Comparison of ENCODE assay signal across 13 mouse cellular contexts in the genomic region with DNA sequence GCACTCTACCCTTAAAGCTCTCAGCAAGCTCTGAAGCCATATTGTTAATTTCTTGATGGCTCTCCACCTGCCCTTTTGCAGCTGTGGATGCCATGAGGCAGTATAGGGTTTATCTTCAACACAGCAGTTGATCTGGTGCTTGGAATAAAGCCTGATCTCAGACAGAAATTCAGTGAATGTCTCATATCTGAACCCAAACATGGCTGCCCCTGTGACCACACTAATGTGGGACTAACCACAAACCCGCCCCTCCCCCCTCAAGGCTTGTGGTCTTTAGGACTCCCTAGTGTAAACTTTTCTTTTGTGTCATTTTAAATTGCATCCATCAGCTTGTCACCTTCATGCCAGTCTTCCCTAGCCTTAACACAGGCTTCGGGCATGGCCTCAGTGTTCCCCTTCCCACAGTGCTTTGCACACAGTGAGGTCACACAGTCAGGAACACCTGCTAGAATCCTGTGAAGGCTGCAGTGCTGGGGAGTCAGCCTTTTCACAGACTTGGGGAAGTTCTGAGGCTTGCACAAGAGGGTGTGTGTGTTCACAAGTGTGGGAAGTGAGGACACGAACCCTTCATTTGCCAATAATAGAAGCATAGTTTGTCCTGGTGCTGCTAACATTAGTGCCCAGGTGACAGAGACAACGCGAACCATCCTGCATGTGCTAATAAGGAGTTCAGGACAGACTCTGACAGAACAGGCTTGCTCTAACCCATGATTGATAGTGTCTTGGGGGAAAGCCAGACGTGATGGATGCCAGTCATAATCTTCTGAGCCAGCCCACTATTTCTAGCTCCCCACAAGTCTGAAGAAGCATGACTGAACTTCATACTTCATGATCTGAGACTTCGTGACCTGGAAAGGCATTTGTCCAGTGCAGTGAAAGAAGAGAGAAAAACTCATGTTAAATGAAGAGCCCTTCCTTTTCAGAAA.
DNase-seq lines count a peak whose midpoint lies in the region; ATAC-seq and TF ChIP-seq lines count a peak whose summit lies in the region.
"Had no signal": no experiment of that assay in that cellular context is flagged by ENCODE, and none has a peak within 500 bp of the region (broad histone marks: within the 10 kb centered on the region; RNA-seq: fewer than 3 reads in every experiment).

No protein-coding gene starts in this region.

- H3K27me3 ChIP-seq in heart, embryonic 11.5 days (ENCODE audit: control insufficient read depth, insufficient read depth, low read length): no peaks in the 10 kb centered on the region
- no peaks in the 10 kb centered on the region for H3K27me3 ChIP-seq in liver, postnatal 0 days (ENCODE audit: insufficient read depth, low read length)
- H3K27me3 ChIP-seq in cerebellum, adult 2 months (ENCODE audit: control insufficient read depth, insufficient read depth, low read length): no peaks in the 10 kb centered on the region
- H3K27me3 ChIP-seq: midbrain, embryonic 12.5 days had no signal

- DNase-seq in heart, adult 11 months: no peak
- DNase-seq in 416B (ENCODE audit: low read depth): peak; percentile 73
- peak; percentile 37 for DNase-seq in NIH3T3 (ENCODE audit: low read depth)
- DNase-seq in liver, postnatal 0 days: peak; percentile 30
- no peak for DNase-seq in layer of hippocampus, postnatal 36 days
- no peak for DNase-seq in right cerebral cortex, postnatal 14 days
- DNase-seq in cerebellum, adult 2 months: no peak
- DNase-seq: adrenal gland, postnatal 36 days; cerebellum, postnatal 10 days; kidney, postnatal 10 days had no signal

- no peak overlapping the region for H3K4me2 ChIP-seq in heart, embryonic 11.5 days
- no peak overlapping the region for H3K4me2 ChIP-seq in liver, postnatal 0 days (ENCODE audit: low read depth, low read length)
- H3K4me2 ChIP-seq: hindbrain, embryonic 14.5 days; midbrain, embryonic 12.5 days had no signal

- no peak for TF ChIP-seq CTCF in liver, postnatal 0 days (IDR thresholded peaks at IDR 0.05; ENCODE audit: low read depth)
- no peak for TF ChIP-seq CTCF in cerebellum, adult 2 months (IDR thresholded peaks at IDR 0.05; ENCODE audit: borderline replicate concordance, insufficient read depth, low read depth, low read length)

- H3K4me3 ChIP-seq in heart, embryonic 11.5 days (ENCODE audit: low read depth, low read length): no peak overlapping the region
- no peak overlapping the region for H3K4me3 ChIP-seq in liver, postnatal 0 days (ENCODE audit: low read depth, low read length)
- H3K4me3 ChIP-seq in cerebellum, adult 2 months (replicated peaks; ENCODE audit: insufficient read depth, low read depth, low read length): no peak overlapping the region
- H3K4me3 ChIP-seq: midbrain, embryonic 12.5 days had no signal

- H3K9me3 ChIP-seq in heart, embryonic 11.5 days (replicated peaks; ENCODE audit: control insufficient read depth, low read length): no peaks in the 10 kb centered on the region
- H3K9me3 ChIP-seq in liver, postnatal 0 days (ENCODE audit: low read length): no peaks in the 10 kb centered on the region
- H3K9me3 ChIP-seq: midbrain, embryonic 12.5 days had no signal

- no peak for ATAC-seq in heart, embryonic 11.5 days (replicated peaks; ENCODE audit: insufficient number of reproducible peaks, low FRiP score, low TSS enrichment)
- ATAC-seq in liver, postnatal 0 days: peak; percentile 65

- H3K36me3 ChIP-seq in heart, embryonic 11.5 days (ENCODE audit: control insufficient read depth, insufficient read depth, low read length): no peaks in the 10 kb centered on the region
- no peaks in the 10 kb centered on the region for H3K36me3 ChIP-seq in liver, postnatal 0 days (replicated peaks; ENCODE audit: insufficient read depth, low read length)
- H3K36me3 ChIP-seq: midbrain, embryonic 12.5 days had no signal

- WGBS in heart, embryonic 11.5 days (ENCODE audit: insufficient replicate concordance): 58% methylated on average over 7 of the region's 7 CpGs
- 39% methylated on average over 7 of the region's 7 CpGs for WGBS in liver, postnatal 0 days (ENCODE audit: insufficient replicate concordance)
- WGBS in cerebellum, adult 2 months: 84% methylated on average over 7 of the region's 7 CpGs

- H3K4me1 ChIP-seq in heart, embryonic 11.5 days (ENCODE audit: control insufficient read depth, insufficient read depth, low read length): peaks cover 19% of the 10 kb centered on the region
- H3K4me1 ChIP-seq in liver, postnatal 0 days (ENCODE audit: insufficient read depth): peaks cover 16% of the 10 kb centered on the region
- H3K4me1 ChIP-seq in cerebellum, adult 2 months (ENCODE audit: control insufficient read depth, insufficient read depth, low read length): no peaks in the 10 kb centered on the region

- H3K9ac ChIP-seq in heart, embryonic 11.5 days (ENCODE audit: low read depth, low read length): no peak overlapping the region
- H3K9ac ChIP-seq in liver, postnatal 0 days (replicated peaks): no peak overlapping the region
- H3K9ac ChIP-seq: hindbrain, embryonic 14.5 days; midbrain, embryonic 12.5 days had no signal

- H3K27ac ChIP-seq in heart, embryonic 11.5 days (ENCODE audit: low read depth, low read length): peak overlapping the region; percentile 18; the same call in 1 of the 2 replicates
- H3K27ac ChIP-seq in liver, postnatal 0 days (ENCODE audit: low read depth): no peak overlapping the region
- H3K27ac ChIP-seq in cerebellum, adult 2 months (ENCODE audit: insufficient read depth, low read length): no peak overlapping the region
- H3K27ac ChIP-seq: hindbrain, embryonic 14.5 days; midbrain, embryonic 12.5 days had no signal

- TF ChIP-seq POLR2A in cerebellum, adult 2 months (IDR thresholded peaks at IDR 0.05; ENCODE audit: borderline replicate concordance, insufficient read depth, low read length): no peak

- TF ChIP-seq EP300 in liver, postnatal 0 days (IDR thresholded peaks at IDR 0.05; ENCODE audit: low read depth): peak; percentile 40

Comparison
In these comparisons a context has a peak if more than half of its experiments do, and no peak if none do; other contexts are left out.
1. DNase-seq: peak in 416B (single experiment), NIH3T3 (single experiment) and liver, postnatal 0 days (single experiment); none in heart, adult 11 months (single experiment), layer of hippocampus, postnatal 36 days (0 of 2), right cerebral cortex, postnatal 14 days (single experiment) and cerebellum, adult 2 months (0 of 2).